Mouse (Mus musculus) hindbrain, embryonic 12.5 days (tissue): ENCODE measurements around the gene Gm10570. TPM values are rescaled to one million over a fixed set of nuclear protein-coding genes. Genes with fewer than 3 reads are reported as not detected.

Source experiments
- ATAC-seq: fragments of 200-750 bp; cut with Nextera tagmentation; 2 replicates; pipeline ENCODE4 v1.8.0; 2017; ENCODE audit warnings: moderate TSS enrichment; ENCODE audit not compliant: low FRiP score
- H3K27ac ChIP-seq: fragments of 300-500 bp; sonication (generic); 2 replicates; pipeline ENCODE4 v1.5.1; 2016; ENCODE audit warnings: mild to moderate bottlenecking
- H3K27me3 ChIP-seq: fragments of 300-500 bp; sonication (generic); 2 replicates; pipeline ENCODE4 v1.6.1; 2016; ENCODE audit warnings: mild to moderate bottlenecking
- H3K36me3 ChIP-seq: fragments of 300-500 bp; sonication (generic); 2 replicates; pipeline ENCODE4 v1.6.1; 2016; ENCODE audit warnings: mild to moderate bottlenecking
- H3K4me1 ChIP-seq: fragments of 300-500 bp; sonication (generic); 2 replicates; pipeline ENCODE4 v1.6.1; 2016
- H3K4me2 ChIP-seq: fragments of 300-500 bp; sonication (generic); replicated peaks from 2 replicates; pipeline ENCODE4 v1.6.1; 2016; ENCODE audit warnings: mild to moderate bottlenecking
- H3K4me3 ChIP-seq: fragments of 300-500 bp; sonication (generic); 2 replicates; pipeline ENCODE4 v1.5.1; 2016; ENCODE audit warnings: mild to moderate bottlenecking
- H3K9ac ChIP-seq: fragments of 300-500 bp; sonication (generic); 2 replicates; pipeline ENCODE4 v1.6.1; 2016; ENCODE audit warnings: mild to moderate bottlenecking, moderate library complexity
- H3K9me3 ChIP-seq: fragments of 300-500 bp; sonication (generic); replicated peaks from 2 replicates; pipeline ENCODE4 v1.6.1; 2016; ENCODE audit warnings: mild to moderate bottlenecking
- WGBS: fragments of 180-500 bp; shearing (Covaris S2); methylation state at CpG from one replicate; pipeline ENCODE4 v1.1.7; 2016; 5-methylcytosine and 5-hydroxymethylcytosine counted together
- polyA plus RNA-seq: library from polyadenylated mRNA; unstranded; fragments of >200 nt; fragmentation: Nextera tagmentation; extraction: Ambion mirVana; gene quantifications from 2 replicates; pipeline ENCODE4 v1.2.1, GENCODE M21; 2016

Gene Gm10570
- polyA plus RNA-seq, 1 experiment from 2014 or later = 0.46 TPM

DNA sequence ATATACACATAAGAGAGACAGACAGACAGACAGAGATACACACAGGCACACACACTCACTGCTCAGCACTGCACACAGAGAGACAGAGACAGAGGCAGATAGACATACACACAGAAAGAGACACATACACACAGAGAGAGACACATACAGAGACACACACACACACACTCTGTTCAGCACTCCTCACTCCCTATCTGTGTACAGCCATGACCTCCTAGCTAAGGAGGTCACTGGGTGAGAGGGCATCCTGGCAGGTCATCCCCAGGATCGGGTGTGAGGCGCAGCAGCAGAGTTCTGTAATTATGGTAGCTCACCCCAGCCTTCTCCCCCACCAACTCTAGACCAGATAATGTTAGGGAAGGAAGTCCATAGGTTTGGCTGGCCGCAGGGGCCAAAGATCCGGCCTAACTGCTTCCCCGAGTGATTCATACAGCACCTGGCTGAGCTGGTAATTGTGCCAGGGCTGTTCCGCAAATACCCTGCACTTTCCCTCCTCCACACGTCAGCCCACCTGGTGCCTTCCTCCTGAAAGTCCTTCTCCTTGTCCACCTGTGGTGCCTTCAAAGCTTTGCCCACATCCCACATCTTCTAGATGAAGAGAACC lies 31.8 kb downstream of the Gm10570 start:
- no peak overlapping the region for H3K4me2 ChIP-seq

DNA sequence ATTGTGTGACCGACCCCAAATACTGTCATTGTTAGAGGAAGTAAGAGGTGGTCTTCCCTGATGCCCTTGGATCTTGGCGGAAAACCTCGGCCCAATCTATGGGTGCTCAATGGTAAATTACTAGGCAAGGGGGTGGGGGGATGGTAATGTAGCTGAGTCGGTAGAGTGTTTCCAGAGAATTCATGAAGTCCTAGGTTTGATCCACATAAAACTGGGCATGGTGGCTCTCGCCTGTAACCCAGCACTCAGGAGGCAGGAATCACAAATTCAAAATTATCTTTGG lies 32.7 kb downstream of the Gm10570 start:
- WGBS = 43% methylated on average over 5 of the region's 5 CpGs
- Histone ChIP-seq H3K4me3 (peak overlapping the region; percentile 78), H3K9ac (peak overlapping the region; percentile 98), H3K27ac (peak overlapping the region; percentile 98; the same call in 1 of the 2 replicates), H3K36me3 (no peaks in the 10 kb centered on the region; the same call in 1 of the 2 replicates), H3K27me3 (peaks cover 23% of the 10 kb centered on the region), H3K4me2 (peak overlapping the region; percentile 64), H3K4me1 (peaks cover 19% of the 10 kb centered on the region), H3K9me3 (no peaks in the 10 kb centered on the region)
- no peak for ATAC-seq

More for the DNA sequence above, 31.8 kb downstream of the Gm10570 start:
- H3K9me3 ChIP-seq = no peaks in the 10 kb centered on the region
- ATAC-seq = no peak
- 60% methylated on average over 7 of the region's 7 CpGs for WGBS
- H3K9ac ChIP-seq = peak overlapping the region; percentile 27; the same call in 1 of the 2 replicates
- H3K4me1 ChIP-seq = peaks cover 19% of the 10 kb centered on the region
- no peaks in the 10 kb centered on the region; the same call in 1 of the 2 replicates for H3K36me3 ChIP-seq
- no peak overlapping the region for H3K4me3 ChIP-seq
- H3K27ac ChIP-seq = no peak overlapping the region
- H3K27me3 ChIP-seq = peaks cover 23% of the 10 kb centered on the region

DNA sequence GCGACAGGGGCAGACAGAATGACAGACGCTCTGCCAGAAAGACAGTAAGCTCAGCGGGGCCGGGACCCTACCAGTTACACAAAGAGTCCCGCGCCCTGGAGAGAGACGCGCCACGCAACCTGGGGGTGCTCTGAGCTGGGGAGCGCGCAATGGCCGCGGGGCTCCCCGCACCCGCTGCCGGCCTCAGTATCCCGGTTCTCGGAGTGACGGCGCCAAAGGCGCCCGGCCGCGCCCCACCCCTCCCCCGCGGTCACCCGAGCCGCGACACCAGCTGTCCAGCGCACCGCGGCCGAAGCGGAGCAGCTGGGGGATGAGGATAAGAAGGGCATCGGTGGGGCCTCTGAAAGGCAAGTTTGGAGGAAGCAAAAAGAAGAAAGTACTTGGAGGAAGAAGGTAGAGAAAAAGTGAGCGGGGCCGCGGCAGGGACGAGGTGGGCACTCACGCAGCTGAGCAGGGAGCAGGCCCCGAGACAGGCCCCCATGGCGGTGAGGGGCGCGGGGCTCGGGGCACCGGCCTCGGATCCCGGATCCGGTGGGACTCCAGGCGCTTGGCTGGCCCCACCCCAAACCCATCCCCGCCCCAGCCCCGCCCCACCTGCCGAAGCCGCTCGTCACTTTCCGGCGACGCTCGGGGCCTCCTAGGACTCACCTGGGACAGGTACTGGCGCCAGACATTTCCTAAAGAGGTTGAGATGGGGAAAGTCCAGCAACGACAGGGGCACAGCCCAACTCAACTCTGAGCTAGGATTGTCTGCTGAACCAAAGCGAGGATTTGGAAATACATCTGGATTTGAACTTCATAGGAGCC lies 33.3 kb downstream of the Gm10570 start:
- Histone ChIP-seq H3K4me2 (peak overlapping the region; percentile 64), H3K36me3 (no peaks in the 10 kb centered on the region; the same call in 1 of the 2 replicates), H3K9me3 (no peaks in the 10 kb centered on the region), H3K27ac (peak overlapping the region; percentile 98), H3K27me3 (peaks cover 19% of the 10 kb centered on the region; the same call in 1 of the 2 replicates), H3K4me1 (peaks cover 19% of the 10 kb centered on the region), H3K4me3 (peak overlapping the region; percentile 78), H3K9ac (peak overlapping the region; percentile 98)
- under 1% methylated on average over 62 of the region's 62 CpGs for WGBS
- peak; percentile 36 for ATAC-seq

DNA sequence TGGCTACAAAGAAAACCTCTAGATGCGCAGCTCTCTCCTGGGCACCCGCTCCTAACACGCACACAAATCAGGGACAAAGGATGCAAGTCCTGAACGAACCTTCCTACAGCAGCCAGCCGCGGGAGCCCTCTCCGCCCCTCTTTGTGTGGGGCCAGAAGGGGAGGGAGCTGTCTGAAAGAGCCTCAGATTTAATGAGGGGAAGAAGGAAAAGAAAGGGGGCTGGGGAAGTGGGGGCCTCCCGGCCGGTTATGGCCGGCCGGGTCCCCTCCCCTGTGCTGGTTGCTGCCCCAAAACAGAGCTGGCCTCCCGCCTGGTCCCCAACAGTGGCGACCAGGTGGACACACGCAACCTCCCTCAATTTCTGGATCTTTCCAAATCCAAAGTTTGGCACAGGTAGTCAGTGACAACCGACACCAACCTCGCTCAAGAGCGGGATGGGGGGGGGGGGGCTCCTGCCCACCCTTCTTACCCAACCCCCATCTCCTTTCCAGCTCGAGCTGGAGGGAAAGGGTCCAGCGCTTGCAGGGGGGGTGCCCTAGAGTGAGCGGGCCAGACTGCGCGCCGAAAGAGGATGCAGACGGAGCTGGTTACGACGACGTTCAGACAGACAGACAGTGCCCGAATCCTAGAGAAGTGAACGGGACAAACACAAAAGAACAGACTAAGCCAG lies 34.0 kb downstream of the Gm10570 start:
- 0% methylated on average over 29 of the region's 29 CpGs for WGBS
- H3K27ac ChIP-seq = peak overlapping the region; percentile 98
- no peaks in the 10 kb centered on the region for H3K9me3 ChIP-seq
- H3K4me3 ChIP-seq = peak overlapping the region; percentile 78
- peak overlapping the region; percentile 98 for H3K9ac ChIP-seq
- H3K4me1 ChIP-seq = peaks cover 19% of the 10 kb centered on the region
- no peaks in the 10 kb centered on the region; the same call in 1 of the 2 replicates for H3K36me3 ChIP-seq
- peak; percentile 86 for ATAC-seq
- peaks cover 19% of the 10 kb centered on the region; the same call in 1 of the 2 replicates for H3K27me3 ChIP-seq
- peak overlapping the region; percentile 64 for H3K4me2 ChIP-seq

DNA sequence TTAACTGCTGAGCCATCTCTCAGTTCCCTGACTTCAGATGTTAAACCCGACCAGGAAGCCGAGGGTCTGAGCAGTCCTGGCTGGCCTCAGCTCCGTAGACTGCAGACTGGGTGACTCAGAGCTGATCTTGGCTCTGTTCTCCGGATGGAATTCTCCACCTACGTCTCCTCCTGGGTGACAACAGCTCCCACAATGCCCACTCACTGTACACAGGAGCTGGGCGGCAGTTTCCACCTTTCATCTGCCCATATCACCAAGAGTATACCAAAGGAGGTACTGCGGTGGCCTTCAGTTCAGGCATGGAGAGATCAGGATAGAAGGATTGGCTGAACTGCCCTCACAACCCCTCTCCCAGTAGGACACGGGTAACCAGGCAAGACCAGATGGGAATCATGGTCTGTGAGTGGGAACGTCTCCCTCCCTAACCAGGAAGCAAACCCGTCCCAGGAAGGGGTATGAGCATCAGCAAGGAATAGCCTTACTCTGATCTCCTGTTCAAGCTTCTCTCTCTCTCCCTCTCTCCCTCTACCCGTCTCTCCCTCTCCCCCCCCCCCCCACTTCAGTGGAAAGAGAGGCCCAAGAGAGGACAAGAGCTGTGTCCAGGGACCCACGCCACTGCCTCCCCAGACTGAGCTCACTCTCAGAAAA lies 34.7 kb downstream of the Gm10570 start:
- peak overlapping the region; percentile 78 for H3K4me3 ChIP-seq
- H3K4me1 ChIP-seq = peaks cover 19% of the 10 kb centered on the region
- 8% methylated on average over 11 of the region's 12 CpGs for WGBS
- H3K27me3 ChIP-seq = peaks cover 16% of the 10 kb centered on the region; the same call in 1 of the 2 replicates
- peak overlapping the region; percentile 98 for H3K27ac ChIP-seq
- no peaks in the 10 kb centered on the region for H3K9me3 ChIP-seq
- peak; percentile 64 for ATAC-seq
- H3K9ac ChIP-seq = peak overlapping the region; percentile 98
- peak overlapping the region; percentile 64 for H3K4me2 ChIP-seq
- no peaks in the 10 kb centered on the region; the same call in 1 of the 2 replicates for H3K36me3 ChIP-seq

DNA sequence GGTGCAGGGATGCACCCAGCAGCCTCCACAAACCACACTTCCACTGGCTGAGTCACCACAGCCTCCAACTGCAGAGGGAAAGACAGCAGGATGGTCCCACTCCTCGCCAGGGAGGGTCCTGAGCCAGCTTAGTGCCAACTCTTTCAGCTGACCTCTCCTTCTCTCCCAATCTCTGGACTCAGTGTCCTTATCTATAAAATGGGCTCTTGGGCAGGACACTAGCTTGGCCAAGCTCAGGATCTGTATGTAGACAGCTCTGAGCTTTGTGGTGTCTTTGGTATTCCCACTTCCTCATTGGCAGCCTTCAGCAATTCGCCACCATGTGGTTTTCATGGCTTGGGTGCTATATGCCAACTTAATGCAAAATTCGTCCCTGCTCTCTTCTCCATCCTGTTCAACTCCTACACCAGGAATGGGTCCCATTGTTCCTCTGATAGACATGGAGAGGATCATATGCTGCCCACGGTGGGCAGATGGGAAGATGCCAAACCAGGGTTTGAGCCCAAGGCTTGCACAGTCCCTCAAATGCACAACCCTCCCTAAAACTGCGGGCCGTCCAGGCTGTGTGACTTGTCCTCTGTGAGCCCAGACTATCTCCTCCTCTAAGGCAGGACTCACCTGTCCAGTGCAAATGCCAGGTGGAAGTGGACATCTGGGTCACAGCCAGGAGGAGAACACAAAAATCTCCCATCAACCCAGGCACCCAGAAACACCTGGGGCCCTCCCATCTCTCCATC lies 37.7 kb downstream of the Gm10570 start:
- WGBS = 89% methylated on average over 6 of the region's 6 CpGs
- ATAC-seq = no peak
- Histone ChIP-seq H3K27ac (no peak overlapping the region), H3K4me2 (no peak overlapping the region), H3K36me3 (no peaks in the 10 kb centered on the region; the same call in 1 of the 2 replicates), H3K9ac (no peak overlapping the region), H3K4me1 (peaks cover 28% of the 10 kb centered on the region), H3K4me3 (no peak overlapping the region), H3K9me3 (no peaks in the 10 kb centered on the region), H3K27me3 (no peaks in the 10 kb centered on the region)

DNA sequence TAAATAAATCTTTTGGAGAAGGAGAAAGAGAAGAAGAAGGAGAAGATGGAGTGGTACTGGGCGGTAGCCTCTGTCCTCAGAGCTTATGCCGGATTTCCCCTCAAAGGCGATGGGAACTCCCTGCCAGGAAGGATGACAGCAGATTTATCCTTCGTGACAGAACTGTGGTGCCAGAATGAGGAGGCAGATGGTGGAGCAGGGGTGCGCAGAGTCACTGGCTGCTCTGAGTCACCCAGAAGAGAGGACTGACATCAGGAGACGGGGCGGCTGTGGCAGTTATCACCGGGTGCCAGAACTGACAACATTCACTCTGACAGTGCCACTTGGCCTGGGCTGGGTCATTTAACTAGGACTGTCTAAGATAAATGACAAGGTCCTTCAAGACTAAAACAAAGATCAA lies 38.4 kb downstream of the Gm10570 start:
- Histone ChIP-seq H3K9ac (no peak overlapping the region), H3K4me2 (no peak overlapping the region), H3K4me3 (no peak overlapping the region), H3K4me1 (peaks cover 28% of the 10 kb centered on the region), H3K27ac (no peak overlapping the region), H3K36me3 (no peaks in the 10 kb centered on the region; the same call in 1 of the 2 replicates), H3K27me3 (no peaks in the 10 kb centered on the region), H3K9me3 (no peaks in the 10 kb centered on the region)
- no peak for ATAC-seq
- 82% methylated on average over 8 of the region's 8 CpGs for WGBS

DNA sequence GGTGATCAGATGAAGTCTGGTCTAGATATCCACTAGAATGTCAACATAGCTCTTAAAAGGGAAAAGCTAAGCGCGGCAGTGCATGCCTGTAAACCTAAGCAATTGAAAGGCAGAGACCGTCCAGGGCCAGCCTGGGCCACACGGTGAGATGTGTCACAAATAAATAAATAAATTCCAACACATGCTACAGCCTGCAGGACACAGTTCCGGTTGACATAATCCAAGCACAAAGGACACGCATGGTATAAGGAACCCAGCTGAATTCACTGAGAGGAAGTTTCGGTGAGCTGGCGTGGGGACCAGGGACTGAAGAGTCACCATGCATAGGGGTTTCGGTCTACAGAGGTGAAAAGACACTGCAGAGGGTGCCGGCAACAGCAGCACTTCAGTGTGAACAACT lies 39.7 kb downstream of the Gm10570 start:
- no peaks in the 10 kb centered on the region; the same call in 1 of the 2 replicates for H3K36me3 ChIP-seq
- WGBS = 91% methylated on average over 10 of the region's 10 CpGs
- no peak overlapping the region for H3K9ac ChIP-seq
- H3K4me1 ChIP-seq = peaks cover 41% of the 10 kb centered on the region
- no peaks in the 10 kb centered on the region for H3K9me3 ChIP-seq
- H3K27me3 ChIP-seq = no peaks in the 10 kb centered on the region
- H3K4me3 ChIP-seq = no peak overlapping the region
- H3K27ac ChIP-seq = no peak overlapping the region
- H3K4me2 ChIP-seq = no peak overlapping the region
- ATAC-seq = no peak

DNA sequence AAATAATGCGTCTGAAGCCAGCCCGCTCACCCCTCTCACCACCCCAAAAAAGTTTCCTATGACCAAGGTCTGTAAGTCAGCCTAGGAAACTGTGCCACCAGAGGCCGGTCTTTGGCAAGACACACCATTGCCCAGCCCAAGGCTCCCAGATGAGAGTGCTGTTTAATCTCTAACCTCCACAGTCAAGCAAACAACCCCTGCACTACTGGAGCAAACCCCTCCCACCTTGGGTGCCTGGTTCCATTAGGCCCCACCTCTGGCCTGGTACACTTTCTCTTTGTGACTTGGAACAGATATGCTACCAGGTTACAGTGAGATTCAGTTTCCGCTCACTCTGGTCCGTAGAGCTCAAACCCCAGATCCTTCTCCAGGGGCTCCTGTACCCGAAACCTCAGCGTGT lies 41.4 kb downstream of the Gm10570 start:
- ATAC-seq = no peak
- Histone ChIP-seq H3K9ac (no peak overlapping the region), H3K4me1 (peaks cover 29% of the 10 kb centered on the region), H3K4me3 (no peak overlapping the region), H3K9me3 (no peaks in the 10 kb centered on the region), H3K27me3 (no peaks in the 10 kb centered on the region), H3K4me2 (no peak overlapping the region), H3K27ac (no peak overlapping the region), H3K36me3 (peaks cover 13% of the 10 kb centered on the region)
- WGBS = 79% methylated on average over 7 of the region's 7 CpGs

DNA sequence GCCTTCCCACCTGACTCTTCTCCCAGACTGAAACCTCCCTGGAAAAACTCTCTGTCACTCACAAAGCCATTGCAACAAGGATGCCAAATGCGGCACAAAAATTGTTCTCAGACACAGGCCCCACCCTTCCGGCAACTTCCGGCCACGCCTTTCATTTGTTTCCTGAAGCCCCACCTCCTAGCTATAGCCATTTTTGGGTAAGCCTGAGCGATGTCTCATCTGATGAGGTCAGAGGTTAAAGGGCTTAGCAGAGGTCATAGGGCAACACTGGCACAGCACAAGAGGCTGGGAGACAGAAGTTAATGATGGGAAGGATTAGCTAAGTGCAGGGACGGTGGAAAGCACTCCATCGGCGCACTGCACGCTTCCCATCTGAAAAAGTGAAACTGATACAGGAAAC lies 41.9 kb downstream of the Gm10570 start:
- no peaks in the 10 kb centered on the region for H3K9me3 ChIP-seq
- H3K36me3 ChIP-seq = peaks cover 18% of the 10 kb centered on the region
- peaks cover 29% of the 10 kb centered on the region for H3K4me1 ChIP-seq
- H3K9ac ChIP-seq = no peak overlapping the region
- H3K4me3 ChIP-seq = no peak overlapping the region
- H3K27me3 ChIP-seq = no peaks in the 10 kb centered on the region
- WGBS = 64% methylated on average over 9 of the region's 9 CpGs
- no peak overlapping the region for H3K27ac ChIP-seq
- no peak overlapping the region for H3K4me2 ChIP-seq
- no peak for ATAC-seq

DNA sequence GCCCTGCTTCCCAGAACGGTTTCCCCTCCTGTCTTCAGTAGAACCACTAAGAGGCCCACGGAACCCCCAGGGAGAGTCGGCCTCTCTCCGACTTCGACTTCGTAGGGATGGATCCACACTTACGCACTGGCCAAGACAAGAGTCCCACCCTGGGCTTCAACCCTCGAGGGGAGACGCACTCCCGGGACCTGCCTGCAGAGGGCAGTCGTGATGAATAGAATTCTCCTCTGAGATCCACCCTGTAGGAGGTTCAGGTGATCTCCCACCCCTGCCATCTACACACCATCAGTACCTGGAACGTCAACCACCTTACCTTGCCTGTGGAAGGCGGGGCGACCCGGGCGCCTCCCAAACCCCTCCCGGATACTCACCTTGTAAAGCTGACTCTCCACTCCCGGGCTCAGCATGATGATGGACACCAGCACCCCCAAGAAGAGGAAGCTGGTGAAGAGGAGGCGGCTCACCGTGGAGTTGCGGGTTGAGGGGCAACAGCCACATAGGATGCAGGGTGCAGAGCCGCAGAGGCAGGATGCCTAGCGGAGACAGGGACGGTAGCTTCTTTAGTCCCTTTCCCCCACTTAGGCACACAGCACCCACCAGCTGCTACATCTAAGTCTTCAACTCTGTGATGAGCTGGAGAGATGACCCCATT lies 43.6 kb downstream of the Gm10570 start:
- no peaks in the 10 kb centered on the region for H3K9me3 ChIP-seq
- ATAC-seq = peak; percentile 39; the same call in 1 of the 2 replicates
- WGBS = 21% methylated on average over 24 of the region's 24 CpGs
- no peak overlapping the region for H3K27ac ChIP-seq
- H3K4me3 ChIP-seq = no peak overlapping the region
- peaks cover 29% of the 10 kb centered on the region for H3K4me1 ChIP-seq
- H3K27me3 ChIP-seq = no peaks in the 10 kb centered on the region
- H3K9ac ChIP-seq = 0 out of 2 replicates have a peak overlapping the region, but pooled peaks have one; percentile 32
- peak overlapping the region; percentile 13; the same call in 1 of the 2 replicates for H3K4me2 ChIP-seq
- peaks cover 31% of the 10 kb centered on the region for H3K36me3 ChIP-seq
